Mouse (Mus musculus) hindbrain, embryonic 14.5 days (tissue): ENCODE results near the gene Calhm3. TPM values are rescaled to one million over a fixed set of nuclear protein-coding genes. Genes with fewer than 3 reads are reported as not detected.

Source experiments
- ATAC-seq: fragments of 200-750 bp; cut with Nextera tagmentation; 2 replicates; pipeline ENCODE4 v1.8.0; 2017; ENCODE audit warnings: moderate number of reproducible peaks, mild to moderate bottlenecking, moderate TSS enrichment, moderate library complexity; ENCODE audit not compliant: low FRiP score
- DNase-seq: peaks from one replicate; pipeline ENCODE4 v3.0.0-alpha.2; 2015; ENCODE audit warnings: low spot score
- H3K27ac ChIP-seq: fragments of 300-500 bp; sonication (generic); 2 replicates; pipeline ENCODE4 v1.5.1; 2014; ENCODE audit warnings: mild to moderate bottlenecking, moderate library complexity
- H3K27me3 ChIP-seq: fragments of 300-500 bp; sonication (generic); 2 replicates; pipeline ENCODE4 v1.6.1; 2014; ENCODE audit warnings: mild to moderate bottlenecking, low read length, mixed read lengths; ENCODE audit not compliant: control insufficient read depth, insufficient read depth
- H3K36me3 ChIP-seq: fragments of 300-500 bp; sonication (generic); replicated peaks from 2 replicates; pipeline ENCODE4 v1.6.1; 2014; ENCODE audit not compliant: control insufficient read depth, insufficient read depth
- H3K4me1 ChIP-seq: fragments of 300-500 bp; sonication (generic); replicated peaks from 2 replicates; pipeline ENCODE4 v1.6.1; 2014; ENCODE audit warnings: antibody characterized with exemption, low read length, mixed read lengths; ENCODE audit not compliant: control insufficient read depth, insufficient read depth
- H3K4me2 ChIP-seq: fragments of 300-500 bp; sonication (generic); replicated peaks from 2 replicates; pipeline ENCODE4 v1.6.1; 2014; ENCODE audit warnings: mild to moderate bottlenecking, moderate library complexity
- H3K4me3 ChIP-seq: fragments of 300-500 bp; sonication (generic); replicated peaks from 2 replicates; pipeline ENCODE4 v1.5.1; 2014; ENCODE audit warnings: mild to moderate bottlenecking, low read length
- H3K9ac ChIP-seq: fragments of 300-500 bp; sonication (generic); 2 replicates; pipeline ENCODE4 v1.6.1; 2014
- H3K9me3 ChIP-seq: fragments of 300-500 bp; sonication (generic); 2 replicates; pipeline ENCODE4 v1.6.1; 2016; ENCODE audit warnings: low read length; ENCODE audit not compliant: control insufficient read depth
- WGBS: fragments of 180-500 bp; shearing (Covaris S2); extraction: QIAGEN DNeasy Blood & Tissue Kit; methylation state at CpG from one replicate; pipeline ENCODE4 v1.1.7; 2014; 5-methylcytosine and 5-hydroxymethylcytosine counted together
- polyA plus RNA-seq: library from polyadenylated mRNA; unstranded; fragments of >200 nt; fragmentation: Nextera tagmentation; extraction: Ambion mirVana; gene quantifications from 2 replicates; pipeline ENCODE4 v1.2.1, GENCODE M21; 2014

The Calhm3 gene
- polyA plus RNA-seq, 1 experiment from 2014 or later, result not detected

DNA sequence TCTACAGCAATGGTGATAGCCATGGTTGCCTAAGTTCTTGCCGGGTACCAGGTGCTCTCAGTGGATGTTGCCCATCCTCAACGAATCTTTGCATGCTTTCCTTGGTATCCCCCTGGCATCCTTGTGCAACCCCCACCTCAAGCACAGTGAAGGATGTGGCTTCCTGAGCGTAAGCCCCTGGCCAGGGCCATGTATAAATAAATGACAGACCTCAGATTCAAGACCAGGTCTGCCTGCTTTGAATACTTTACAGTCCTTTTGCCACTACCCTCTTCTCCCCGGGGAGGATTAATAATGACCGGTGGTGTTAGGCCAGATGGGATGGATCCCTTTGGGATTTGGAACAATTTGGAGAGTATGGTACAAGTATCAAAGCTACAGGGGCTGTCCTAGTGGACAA is 21.4 kb downstream of the Calhm3 start:
- peaks cover 8% of the 10 kb centered on the region for H3K4me1 ChIP-seq
- no peak overlapping the region for H3K4me3 ChIP-seq
- DNase-seq (no peak), ATAC-seq (no peak)
- no peak overlapping the region for H3K27ac ChIP-seq
- 89% methylated on average over 5 of the region's 5 CpGs for WGBS
- H3K36me3 ChIP-seq, result peaks cover 20% of the 10 kb centered on the region
- H3K4me2 ChIP-seq, result no peak overlapping the region
- H3K9me3 ChIP-seq, result no peaks in the 10 kb centered on the region
- no peak overlapping the region for H3K9ac ChIP-seq
- no peaks in the 10 kb centered on the region for H3K27me3 ChIP-seq

DNA sequence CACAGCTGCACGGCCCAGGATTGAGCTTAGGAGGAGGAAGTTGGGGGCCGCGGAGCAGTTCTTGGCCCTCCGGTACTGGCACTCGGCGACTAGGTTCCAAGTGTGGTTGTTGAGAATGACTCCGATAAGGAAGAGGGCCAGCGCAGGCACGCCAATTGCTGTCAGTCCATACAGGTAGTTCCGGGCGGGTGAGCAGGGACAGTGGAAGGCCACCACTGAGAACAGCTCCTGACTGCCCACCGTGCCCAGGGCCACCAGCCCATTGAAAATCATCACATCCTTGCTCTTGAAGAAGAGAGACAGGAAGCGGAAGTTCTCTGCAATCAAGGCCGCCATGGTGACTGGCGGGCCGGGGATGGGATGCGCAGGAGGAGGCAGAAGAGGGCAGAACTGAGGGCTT is 22.0 kb downstream of the Calhm3 start:
- DNase-seq (no peak), ATAC-seq (no peak)
- no peaks in the 10 kb centered on the region for H3K27me3 ChIP-seq
- peaks cover 25% of the 10 kb centered on the region for H3K36me3 ChIP-seq
- H3K4me2 ChIP-seq, result no peak overlapping the region
- no peak overlapping the region for H3K27ac ChIP-seq
- H3K9ac ChIP-seq, result no peak overlapping the region
- WGBS, result 89% methylated on average over 17 of the region's 17 CpGs
- no peak overlapping the region for H3K4me3 ChIP-seq
- no peaks in the 10 kb centered on the region for H3K9me3 ChIP-seq
- peaks cover 8% of the 10 kb centered on the region for H3K4me1 ChIP-seq

DNA sequence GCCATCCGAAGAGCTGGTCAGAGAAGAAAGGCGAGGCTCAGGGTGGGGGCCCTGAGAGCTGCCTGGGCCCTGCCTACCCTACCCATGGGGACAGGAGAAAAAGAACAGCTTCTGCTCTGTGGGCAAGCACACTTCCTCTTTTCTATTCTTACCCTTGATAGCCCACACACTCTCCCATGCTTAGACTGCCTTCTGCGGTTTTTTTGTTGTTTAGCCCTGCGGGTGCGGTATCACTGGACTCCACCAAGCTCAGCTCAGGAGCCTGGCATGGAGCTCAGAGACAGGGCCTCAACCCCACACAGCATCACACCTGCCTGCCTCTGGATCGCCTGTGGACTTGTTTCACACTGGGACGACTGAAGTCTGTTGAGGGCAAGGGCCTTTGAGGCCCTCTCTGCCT is 24.4 kb downstream of the Calhm3 start:
- Histone ChIP-seq H3K36me3 (peaks cover 49% of the 10 kb centered on the region), H3K27me3 (no peaks in the 10 kb centered on the region), H3K27ac (no peak overlapping the region), H3K4me2 (no peak overlapping the region), H3K4me1 (peaks cover 8% of the 10 kb centered on the region), H3K9me3 (no peaks in the 10 kb centered on the region), H3K4me3 (no peak overlapping the region), H3K9ac (no peak overlapping the region)
- no peak for ATAC-seq
- no peak for DNase-seq
- 88% methylated on average over 7 of the region's 7 CpGs for WGBS

DNA sequence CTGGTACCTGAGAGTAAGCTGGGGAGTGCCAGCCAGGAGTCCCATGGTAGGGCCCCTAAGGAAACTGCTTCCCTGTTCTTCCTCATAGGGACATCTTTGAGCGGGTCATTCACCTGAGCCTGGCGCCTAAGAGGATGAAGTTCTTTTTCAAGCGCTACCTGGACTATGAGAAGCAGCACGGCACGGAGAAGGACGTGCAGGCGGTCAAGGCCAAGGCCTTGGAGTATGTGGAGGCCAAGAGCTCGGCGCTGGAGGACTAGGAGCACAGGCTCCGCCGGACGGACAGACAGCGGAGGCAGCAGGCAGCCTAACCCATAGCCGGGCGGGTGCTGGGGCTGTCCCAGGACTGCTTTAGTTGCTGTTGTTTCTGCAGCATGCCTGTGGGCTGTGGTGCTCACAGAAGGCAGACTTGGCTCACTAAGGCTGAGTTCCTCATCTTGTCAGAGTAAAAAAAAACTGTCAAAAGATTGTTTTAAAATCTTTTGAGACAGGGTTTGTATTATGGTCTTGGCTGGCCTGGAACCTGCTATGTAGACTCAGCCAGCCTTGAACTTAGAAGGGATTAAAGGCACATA is 26.9 kb downstream of the Calhm3 start:
- no peaks in the 10 kb centered on the region for H3K27me3 ChIP-seq
- 95% methylated on average over 15 of the region's 15 CpGs for WGBS

DNA sequence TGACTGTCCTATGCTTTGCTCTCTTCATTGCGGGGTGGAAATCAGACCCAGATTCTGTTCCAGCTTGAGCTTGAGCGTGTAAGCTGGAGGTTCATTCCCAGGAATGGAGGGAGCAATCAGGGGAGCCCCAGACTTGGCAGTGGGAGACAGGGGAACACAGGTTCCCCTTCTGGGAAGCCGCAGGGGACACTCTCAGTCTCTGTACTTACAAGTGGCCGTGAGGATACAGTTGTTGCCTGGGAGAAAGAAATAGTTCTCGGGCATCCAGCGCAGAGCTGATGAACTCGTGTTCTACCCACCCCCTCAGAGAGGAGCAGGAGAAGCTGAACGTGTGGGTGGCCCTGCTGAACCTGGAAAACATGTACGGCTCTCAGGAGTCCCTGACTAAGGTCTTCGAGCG is 28.7 kb downstream of the Calhm3 start:
- DNase-seq, result no peak
- Histone ChIP-seq H3K36me3 (peaks cover 92% of the 10 kb centered on the region), H3K4me3 (no peak overlapping the region), H3K27me3 (no peaks in the 10 kb centered on the region), H3K9me3 (no peaks in the 10 kb centered on the region), H3K27ac (no peak overlapping the region), H3K4me1 (no peaks in the 10 kb centered on the region), H3K9ac (no peak overlapping the region), H3K4me2 (no peak overlapping the region)
- ATAC-seq, result no peak
- 94% methylated on average over 11 of the region's 11 CpGs for WGBS

More for the DNA sequence above, 26.9 kb downstream of the Calhm3 start:
- DNase-seq (no peak), ATAC-seq (no peak)
- no peak overlapping the region for H3K4me3 ChIP-seq
- H3K27ac ChIP-seq, result no peak overlapping the region
- H3K4me2 ChIP-seq, result no peak overlapping the region
- H3K36me3 ChIP-seq, result peaks cover 74% of the 10 kb centered on the region
- no peaks in the 10 kb centered on the region for H3K4me1 ChIP-seq
- no peaks in the 10 kb centered on the region for H3K9me3 ChIP-seq
- H3K9ac ChIP-seq, result no peak overlapping the region

DNA sequence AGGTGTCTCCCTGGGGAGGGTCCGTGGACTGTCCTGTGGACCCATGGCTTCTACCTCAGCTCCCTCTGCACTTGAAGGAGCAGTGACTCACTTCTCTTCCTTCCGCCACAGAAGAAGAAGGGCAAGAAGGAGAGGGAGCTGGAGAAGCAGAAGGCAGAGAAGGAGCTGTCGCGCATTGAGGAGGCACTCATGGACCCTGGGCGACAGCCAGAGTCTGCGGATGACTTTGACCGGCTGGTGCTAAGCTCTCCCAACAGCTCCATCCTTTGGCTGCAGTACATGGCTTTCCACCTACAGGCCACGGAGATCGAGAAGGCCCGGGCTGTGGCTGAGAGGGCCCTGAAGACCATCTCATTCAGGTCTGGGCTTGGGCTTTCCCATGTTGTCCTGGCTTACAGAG is 29.4 kb downstream of the Calhm3 start:
- no peak for DNase-seq
- Histone ChIP-seq H3K4me2 (no peak overlapping the region), H3K27ac (no peak overlapping the region), H3K9ac (no peak overlapping the region), H3K4me1 (no peaks in the 10 kb centered on the region), H3K4me3 (no peak overlapping the region), H3K27me3 (no peaks in the 10 kb centered on the region), H3K9me3 (no peaks in the 10 kb centered on the region), H3K36me3 (peaks cover 92% of the 10 kb centered on the region)
- ATAC-seq, result no peak
- WGBS, result over 99% methylated on average over 10 of the region's 10 CpGs

DNA sequence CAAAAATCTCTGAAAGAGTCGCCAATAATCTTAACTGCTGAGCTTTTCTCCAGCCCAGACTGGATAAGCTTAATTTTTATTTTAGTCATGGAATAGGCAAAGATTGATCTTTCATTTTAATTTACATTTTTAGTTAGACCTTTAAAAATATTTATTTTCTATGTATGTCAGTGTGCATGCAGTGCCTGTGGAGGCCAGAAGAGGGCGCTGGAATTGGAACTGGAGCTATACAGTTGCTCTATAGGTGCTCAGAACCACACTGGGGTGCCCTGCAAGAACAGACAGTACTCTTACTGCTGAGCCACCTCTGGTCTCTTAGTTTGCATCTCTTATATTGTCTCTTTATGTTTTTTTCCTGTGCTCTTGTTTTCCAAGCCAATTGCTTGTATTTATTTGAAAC is 34.8 kb downstream of the Calhm3 start:
- DNase-seq, result peak; percentile 55
- H3K27ac ChIP-seq, result no peak overlapping the region
- peaks cover 64% of the 10 kb centered on the region for H3K36me3 ChIP-seq
- no peak overlapping the region for H3K9ac ChIP-seq
- no peak overlapping the region for H3K4me3 ChIP-seq
- no peaks in the 10 kb centered on the region for H3K9me3 ChIP-seq
- H3K4me1 ChIP-seq, result no peaks in the 10 kb centered on the region
- 23% methylated on average over 2 of the region's 2 CpGs for whole genome bisulfite sequencing
- no peaks in the 10 kb centered on the region for H3K27me3 ChIP-seq
- no peak overlapping the region for H3K4me2 ChIP-seq
- ATAC-seq, result no peak

DNA sequence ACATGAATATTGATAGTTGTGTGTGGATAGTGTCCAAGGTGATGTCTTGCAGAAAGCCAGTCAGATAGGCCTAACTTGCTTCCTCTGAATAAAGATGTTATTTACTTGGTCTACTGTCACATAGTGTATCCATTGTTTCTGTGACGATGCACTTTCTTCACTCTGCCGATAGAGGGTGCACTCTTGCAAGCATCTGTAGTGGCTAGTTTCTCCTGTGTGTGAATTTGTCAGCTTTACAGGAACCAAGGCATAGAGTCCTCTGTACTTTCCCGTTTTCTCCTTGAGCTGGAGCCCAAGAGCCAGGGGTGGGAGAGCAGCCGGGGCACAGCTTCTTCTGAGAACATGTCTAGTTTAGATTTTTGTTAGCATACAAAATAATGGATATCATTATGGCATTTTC is 36.5 kb downstream of the Calhm3 start:
- Histone ChIP-seq H3K36me3 (peaks cover 64% of the 10 kb centered on the region), H3K4me2 (no peak overlapping the region), H3K9me3 (no peaks in the 10 kb centered on the region), H3K9ac (no peak overlapping the region), H3K4me3 (no peak overlapping the region), H3K4me1 (no peaks in the 10 kb centered on the region), H3K27ac (no peak overlapping the region), H3K27me3 (no peaks in the 10 kb centered on the region)
- peak; percentile 57 for DNase-seq
- ATAC-seq, result no peak
- 52% methylated on average over 4 of the region's 4 CpGs for WGBS

DNA sequence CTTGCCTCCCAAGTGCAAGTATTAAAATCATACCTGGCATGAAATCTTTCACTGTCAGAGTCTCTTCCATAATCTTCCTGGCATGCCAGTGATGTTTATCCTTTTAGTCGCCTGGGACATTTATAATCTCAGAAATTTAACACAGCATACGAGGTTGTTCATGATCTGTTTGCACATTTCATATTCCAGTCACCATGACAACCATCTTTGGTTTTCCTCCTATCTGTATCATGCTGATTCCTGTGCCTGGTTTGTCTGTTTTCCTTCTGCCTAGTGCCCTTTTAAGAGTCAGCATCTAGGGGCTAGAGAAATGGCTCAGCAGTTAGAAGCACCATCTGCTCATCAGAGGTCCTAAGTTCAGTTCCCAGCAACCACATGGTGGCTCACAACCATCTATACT is 38.9 kb downstream of the Calhm3 start:
- Histone ChIP-seq H3K36me3 (peaks cover 65% of the 10 kb centered on the region), H3K4me3 (no peak overlapping the region), H3K9me3 (no peaks in the 10 kb centered on the region), H3K27ac (no peak overlapping the region), H3K4me1 (no peaks in the 10 kb centered on the region), H3K27me3 (no peaks in the 10 kb centered on the region), H3K9ac (no peak overlapping the region), H3K4me2 (no peak overlapping the region)
- DNase-seq, result no peak
- no peak for ATAC-seq
- 87% methylated on average over 2 of the region's 2 CpGs for WGBS

DNA sequence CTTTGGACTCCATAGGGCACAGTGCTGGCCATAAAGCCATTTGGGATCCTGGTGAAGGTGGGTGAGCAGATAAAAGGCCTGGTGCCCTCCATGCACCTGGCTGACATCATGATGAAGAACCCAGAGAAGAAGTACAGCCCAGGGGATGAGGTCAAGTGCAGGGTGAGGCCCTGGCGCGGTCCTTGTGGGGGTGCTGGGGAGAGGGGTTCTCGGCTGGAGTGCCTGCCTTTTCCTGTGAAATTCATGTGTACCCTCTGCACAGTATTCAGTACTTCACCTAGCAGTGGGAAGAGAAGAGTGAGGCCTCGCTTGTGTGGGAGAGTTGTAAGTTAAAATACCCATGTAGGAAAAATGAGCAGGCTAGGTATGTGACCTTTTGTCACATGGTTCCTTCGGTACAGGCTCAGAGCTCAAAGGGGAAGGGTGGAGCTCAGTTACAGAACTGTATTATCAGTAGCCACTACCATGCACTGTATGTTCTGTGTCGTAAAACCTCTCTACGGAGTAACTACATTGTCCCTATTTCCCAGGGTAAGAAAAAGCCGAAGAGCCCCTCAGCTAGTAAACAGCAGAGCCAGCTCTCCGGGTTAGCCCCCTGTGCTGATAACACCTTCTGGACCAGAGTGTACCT is 52.8 kb downstream of the Calhm3 start:
- H3K4me1 ChIP-seq, result no peaks in the 10 kb centered on the region
- no peak for DNase-seq
- H3K27ac ChIP-seq, result no peak overlapping the region
- no peak overlapping the region for H3K4me3 ChIP-seq
- no peak for ATAC-seq
- H3K27me3 ChIP-seq, result no peaks in the 10 kb centered on the region
- WGBS, result 95% methylated on average over 9 of the region's 9 CpGs
- H3K4me2 ChIP-seq, result no peak overlapping the region
- H3K9ac ChIP-seq, result no peak overlapping the region
- H3K9me3 ChIP-seq, result no peaks in the 10 kb centered on the region
- peaks cover 99% of the 10 kb centered on the region for H3K36me3 ChIP-seq
